Mouse (Mus musculus) large intestine, adult 2 months (tissue): ENCODE data around the gene Slc38a6. TPM values are rescaled to one million over a fixed set of nuclear protein-coding genes. Genes with fewer than 3 reads are reported as not detected.

Experiments
- DNase-seq: peaks from one replicate; pipeline ENCODE4 v3.0.0-alpha.2; 2012; ENCODE audit warnings: low read depth, low spot score
- WGBS: fragments of 180-500 bp; shearing (Covaris S2); methylation state at CpG from one replicate; pipeline ENCODE4 v1.1.7; 2018; 5-methylcytosine and 5-hydroxymethylcytosine counted together
- polyA plus RNA-seq: library from polyadenylated mRNA; depleted of rRNA; stranded (reverse); fragments of >200 nt; gene quantifications from 2 replicates; pipeline ENCODE4 v1.2.3, GENCODE M21; 2012; rRNA removed

The Slc38a6 gene
- 4.2 and 13.1 TPM in 2 replicates for polyA plus RNA-seq

DNA sequence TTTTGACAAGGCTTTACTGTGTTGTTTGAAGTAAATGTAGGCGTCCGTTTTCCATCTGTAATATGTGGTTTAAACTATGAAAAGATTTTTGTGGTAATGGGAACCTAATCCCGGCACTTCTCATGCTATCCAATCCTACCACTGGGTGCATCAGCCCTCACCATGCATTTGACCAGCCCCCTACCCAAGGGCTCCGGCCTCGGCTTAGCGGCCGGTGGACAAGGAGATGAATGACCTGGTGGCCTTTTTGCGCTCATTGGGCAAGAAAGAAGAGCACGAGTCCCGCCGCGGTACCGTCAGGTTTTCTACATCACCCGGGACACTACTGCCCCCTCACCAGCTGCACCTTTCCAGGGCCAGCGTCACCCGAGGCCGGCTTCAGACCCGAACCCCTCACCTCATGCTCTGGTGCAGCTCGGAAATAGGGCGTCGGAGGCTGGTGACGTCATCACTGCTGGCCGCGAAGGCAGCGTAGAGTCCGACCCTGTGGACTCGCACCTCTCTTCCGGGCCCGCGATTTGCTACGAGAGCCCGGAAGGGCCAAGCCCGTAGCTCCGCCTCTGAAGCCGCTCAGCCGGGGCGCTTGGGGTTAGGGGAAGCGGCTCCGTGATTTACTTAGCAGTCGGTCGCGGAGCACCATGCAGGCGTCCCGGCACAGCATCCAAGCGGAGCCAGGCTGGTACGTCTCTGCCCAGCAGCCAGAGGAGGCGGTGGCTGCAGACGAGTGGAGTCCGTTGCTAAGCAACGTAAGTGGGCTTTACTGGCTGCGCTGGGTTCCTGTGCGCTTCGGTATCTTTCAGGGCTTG is at the start of gene Slc38a6, which contains the start of gene Trmt5:
TSS of gene Slc38a6 (plus strand) at position 493 of the 806 bp plus-strand sequence.
TSS of gene Trmt5 (minus strand) at position 424 of the 806 bp plus-strand sequence.
- WGBS, result under 1% methylated on average over 53 of the region's 53 CpGs
- peak; percentile 79 for DNase-seq

- DNase-seq, result no peak
- 76% methylated on average over 10 of the region's 10 CpGs for WGBS
Measured at GRCm38 (mm10) chr12:73241960-73242359, 44.6 kb upstream of the Slc38a6 start.

GRCm38 (mm10) chr12:73245687-73246086 is 40.9 kb upstream of the Slc38a6 start:
- DNase-seq, result no peak
- 49% methylated on average over 5 of the region's 5 CpGs for WGBS

DNA sequence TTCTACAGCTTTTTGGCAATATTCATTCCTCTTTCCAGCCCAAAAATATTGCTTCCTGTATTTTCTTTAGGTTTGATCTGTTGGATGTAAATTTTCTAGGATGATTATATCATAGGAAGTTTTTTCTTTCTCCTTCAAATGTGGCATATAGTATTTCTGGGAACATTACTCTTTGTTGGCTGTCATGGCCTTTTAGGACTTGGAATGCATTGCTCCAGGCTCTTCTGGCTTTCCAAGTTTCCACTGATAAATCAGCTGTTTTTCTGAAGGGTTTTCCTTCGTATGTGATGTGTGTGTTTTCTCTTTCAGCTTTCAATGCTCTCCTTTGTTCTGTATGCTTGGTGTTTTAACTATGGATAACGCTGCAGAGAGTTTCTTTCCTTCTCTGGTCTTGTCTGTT is 31.6 kb upstream of the Slc38a6 start:
- WGBS, result 70% methylated on average over 2 of the region's 2 CpGs
- DNase-seq, result no peak

GRCm38 (mm10) chr12:73259269-73259668 is 27.3 kb upstream of the Slc38a6 start:
- 91% methylated on average over 6 of the region's 6 CpGs for WGBS
- DNase-seq, result no peak

DNA sequence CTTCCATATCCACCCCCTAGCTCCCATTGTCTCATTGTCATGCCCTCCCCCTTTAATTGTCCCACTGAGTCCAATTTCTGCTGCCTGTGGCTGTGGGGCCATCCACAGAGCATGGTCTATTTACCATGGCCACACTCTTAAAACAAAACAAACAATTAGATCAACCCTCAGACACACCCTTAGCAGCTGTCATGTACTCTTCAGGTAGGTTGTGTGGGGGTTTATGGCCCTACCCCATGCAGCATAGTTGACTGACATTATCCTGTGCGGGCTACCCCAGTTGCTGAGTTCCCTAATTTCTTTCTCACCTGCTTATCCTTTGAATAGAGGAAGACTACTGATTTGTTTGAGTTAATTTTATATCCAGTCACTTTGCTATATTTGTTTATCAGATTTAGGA is 26.2 kb upstream of the Slc38a6 start:
- 65% methylated on average over 1 of the region's 1 CpGs for WGBS
- DNase-seq, result no peak

GRCm38 (mm10) chr12:73265381-73265978 is 21.1 kb upstream of the Slc38a6 start:
- 65% methylated on average over 3 of the region's 3 CpGs for WGBS
- no peak for DNase-seq

- no peak for DNase-seq
- 85% methylated on average over 1 of the region's 1 CpGs for WGBS
Measured at GRCm38 (mm10) chr12:73266597-73266996, 20.0 kb upstream of the Slc38a6 start.

DNA sequence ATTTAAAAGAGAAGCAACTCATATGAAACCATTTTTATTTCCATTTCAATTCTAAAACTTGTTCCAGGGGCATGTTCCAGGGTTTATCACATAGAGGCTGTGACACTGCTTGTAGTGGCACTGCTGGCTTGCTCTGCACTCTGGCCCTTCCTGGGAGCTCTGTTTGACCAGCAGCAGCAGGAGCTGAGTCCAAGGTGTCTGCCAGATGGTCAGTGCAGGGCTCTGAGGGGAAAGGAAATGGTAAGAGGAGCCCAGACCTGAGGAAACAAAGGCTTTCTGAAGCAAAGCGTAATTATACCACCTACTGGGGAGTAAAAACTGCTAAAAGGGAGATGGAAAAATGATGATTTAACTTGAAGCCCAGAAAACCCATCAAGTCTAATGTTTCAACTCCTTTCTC is 18.1 kb upstream of the Slc38a6 start:
- WGBS, result 94% methylated on average over 1 of the region's 1 CpGs
- no peak for DNase-seq

GRCm38 (mm10) chr12:73269531-73269930 is 17.0 kb upstream of the Slc38a6 start:
- no peak for DNase-seq
- 73% methylated on average over 3 of the region's 3 CpGs for WGBS

GRCm38 (mm10) chr12:73269933-73270332 is 16.6 kb upstream of the Slc38a6 start:
- DNase-seq, result no peak

GRCm38 (mm10) chr12:73274921-73275320 is 11.7 kb upstream of the Slc38a6 start:
- WGBS, result 77% methylated on average over 3 of the region's 3 CpGs
- no peak for DNase-seq

More at GRCm38 (mm10) chr12:73269933-73270332, 16.6 kb upstream of the Slc38a6 start:
- WGBS, result 54% methylated on average over 4 of the region's 4 CpGs

DNA sequence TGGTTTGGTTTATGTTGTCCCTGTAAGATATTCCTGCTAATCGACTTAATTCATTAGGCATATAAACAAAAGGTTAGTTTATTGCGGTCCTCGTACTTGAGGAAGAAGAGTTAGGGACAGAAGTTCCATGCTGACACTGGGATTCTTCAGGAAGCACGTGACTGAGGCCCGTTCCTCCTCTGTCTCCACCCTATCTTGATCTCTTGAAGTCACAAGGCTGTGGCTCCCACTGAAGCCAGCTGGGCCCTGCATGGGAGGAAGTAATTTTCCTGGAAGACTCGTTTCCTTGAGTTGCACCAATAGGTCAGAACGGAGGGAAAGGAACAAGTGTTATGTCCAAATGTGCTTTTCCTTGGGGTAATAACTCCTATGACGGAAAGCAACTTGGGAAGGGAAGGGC is 1.0 kb downstream of the Slc38a6 start:
- 46% methylated on average over 8 of the region's 8 CpGs for WGBS
- DNase-seq, result no peak

DNA sequence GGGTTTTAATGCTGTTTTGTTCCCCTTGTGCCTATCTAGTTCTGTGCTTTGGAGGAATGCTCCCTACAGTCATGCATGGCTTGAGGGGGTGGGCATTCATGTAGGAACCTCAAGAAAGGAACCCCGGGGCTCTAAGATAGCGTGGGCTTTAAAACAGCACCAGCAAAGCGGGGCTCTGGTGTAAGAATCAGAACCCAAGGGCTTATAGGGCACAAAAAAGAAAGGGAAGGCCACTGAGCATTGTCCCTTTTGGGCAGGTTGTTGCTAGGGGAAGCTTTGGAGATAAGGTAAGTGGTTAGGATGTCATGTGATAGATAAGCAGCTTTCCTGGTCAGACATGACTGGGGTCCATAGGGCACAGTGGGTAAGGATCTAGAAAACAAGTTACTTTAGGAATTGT is 2.0 kb downstream of the Slc38a6 start:
- 97% methylated on average over 3 of the region's 3 CpGs for WGBS
- no peak for DNase-seq

DNA sequence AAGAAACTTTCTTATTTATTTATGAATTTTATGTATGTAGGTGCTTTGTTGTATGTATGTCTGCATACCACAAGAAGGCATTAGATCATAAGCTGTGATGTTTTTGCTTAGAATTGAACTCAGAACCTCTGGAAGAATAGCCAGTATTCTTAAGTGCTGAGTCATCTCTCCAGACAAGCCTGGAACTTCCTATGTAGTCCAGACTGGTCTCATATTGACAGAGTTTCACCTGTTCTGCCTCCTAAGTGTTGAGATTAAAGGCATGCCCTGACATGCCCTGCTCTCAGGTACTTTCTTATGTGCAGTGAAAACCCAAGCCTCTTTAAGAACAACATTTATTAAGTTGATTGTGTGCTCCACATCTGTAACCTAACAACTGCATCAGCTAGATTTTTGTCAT is 8.3 kb downstream of the Slc38a6 start:
- DNase-seq, result no peak

- WGBS, result 74% methylated on average over 11 of the region's 11 CpGs
- no peak for DNase-seq
Measured at GRCm38 (mm10) chr12:73295505-73296140, 9.0 kb downstream of the Slc38a6 start.

DNA sequence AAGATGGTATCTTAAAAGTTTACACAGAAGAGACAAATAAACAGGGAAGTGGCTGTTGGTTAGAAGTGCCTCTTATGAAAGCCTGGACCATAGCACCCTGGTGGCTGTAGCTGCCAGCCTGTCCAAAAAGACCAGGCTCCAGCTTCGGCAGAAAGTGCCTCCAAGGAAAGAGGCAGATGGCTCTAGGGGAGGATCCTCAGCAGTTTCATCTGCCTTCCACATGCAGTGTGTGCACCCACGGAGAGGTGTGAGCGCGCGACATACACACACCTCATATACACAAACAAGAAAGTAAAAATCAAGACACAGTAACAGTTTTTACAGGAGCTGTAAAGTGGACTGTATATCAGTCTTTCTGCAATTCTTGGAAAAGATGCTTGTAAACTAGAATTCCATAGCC is 12.0 kb downstream of the Slc38a6 start:
- no peak for DNase-seq
- WGBS, result 86% methylated on average over 5 of the region's 5 CpGs

- DNase-seq, result no peak
- WGBS, result 64% methylated on average over 2 of the region's 2 CpGs
Measured at GRCm38 (mm10) chr12:73300531-73300930, 14.0 kb downstream of the Slc38a6 start.

GRCm38 (mm10) chr12:73304636-73305035 is 18.1 kb downstream of the Slc38a6 start:
- 63% methylated on average over 4 of the region's 4 CpGs for WGBS
- no peak for DNase-seq

DNA sequence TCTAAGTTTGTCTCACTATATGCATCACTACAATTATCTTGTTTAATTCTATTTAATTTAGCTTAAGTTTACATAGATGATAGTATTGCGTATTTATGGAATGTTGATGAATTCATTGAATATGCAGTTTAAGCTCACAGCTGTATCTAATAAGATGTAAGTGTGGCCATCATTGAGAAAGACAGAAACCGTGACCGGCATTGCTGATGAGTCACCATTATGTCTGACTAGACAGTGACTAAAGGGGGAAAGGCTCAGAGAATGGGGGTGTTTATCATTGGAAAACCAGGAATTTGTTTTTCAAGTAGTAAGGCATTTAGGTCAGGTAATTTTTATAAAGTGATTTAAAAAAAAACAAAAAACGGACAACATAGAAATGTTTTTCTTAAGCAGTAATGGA is 21.2 kb downstream of the Slc38a6 start:
- DNase-seq, result no peak
- WGBS, result 90% methylated on average over 4 of the region's 4 CpGs

DNA sequence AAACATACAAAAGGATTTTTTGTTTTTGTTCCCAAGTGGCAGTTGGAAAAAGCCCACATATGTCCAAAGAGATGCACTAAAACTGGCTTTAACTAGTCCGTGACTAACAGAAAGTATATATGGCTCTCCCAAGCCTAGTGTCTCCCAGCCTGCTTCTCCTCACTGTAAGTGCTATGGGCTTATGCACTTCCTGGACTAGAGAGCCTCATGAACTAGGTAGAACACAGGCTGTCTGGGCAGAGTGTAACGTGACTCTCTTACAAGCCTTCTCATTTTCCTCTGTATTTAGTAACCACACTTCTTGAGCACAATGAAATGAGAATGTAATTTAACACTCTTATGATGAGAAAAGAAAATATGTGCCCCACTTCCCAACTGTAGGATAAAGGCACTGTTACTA is 22.1 kb downstream of the Slc38a6 start:
- DNase-seq, result no peak
- WGBS, result 90% methylated on average over 2 of the region's 2 CpGs
